Mouse (Mus musculus) liver, embryonic 11.5 days (tissue): ENCODE measurements around the gene Gm10972. TPM values are rescaled to one million over a fixed set of nuclear protein-coding genes. Genes with fewer than 3 reads are reported as not detected.
"Not testable (repeated sequence)": the region's sequence is repeated elsewhere in the genome, so short reads cannot be mapped to it uniquely, and the experiment has no call there.

Experiments
- ATAC-seq: fragments of 200-750 bp; cut with Nextera tagmentation; replicated peaks from 2 replicates; pipeline ENCODE4 v1.8.0; 2017; ENCODE audit warnings: moderate number of reproducible peaks, mild to moderate bottlenecking, moderate TSS enrichment, moderate library complexity; ENCODE audit not compliant: low FRiP score
- DNase-seq: peaks from one replicate; pipeline ENCODE4 v3.0.0-alpha.2; 2017; ENCODE audit warnings: low spot score
- H3K27ac ChIP-seq: fragments of 300-500 bp; sonication (generic); 2 replicates; pipeline ENCODE4 v1.5.1; 2014; ENCODE audit warnings: mild to moderate bottlenecking, low read depth, low read length, control low read depth
- H3K27me3 ChIP-seq: fragments of 300-500 bp; sonication (generic); replicated peaks from 2 replicates; pipeline ENCODE4 v1.6.1; 2014; ENCODE audit warnings: low read length, mixed read lengths; ENCODE audit not compliant: control insufficient read depth, insufficient read depth
- H3K36me3 ChIP-seq: fragments of 300-500 bp; sonication (generic); 2 replicates; pipeline ENCODE4 v1.6.1; 2014; ENCODE audit warnings: mild to moderate bottlenecking, low read length, moderate library complexity, mixed read lengths; ENCODE audit not compliant: control insufficient read depth, insufficient read depth
- H3K4me1 ChIP-seq: fragments of 300-500 bp; sonication (generic); replicated peaks from 2 replicates; pipeline ENCODE4 v1.6.1; 2014; ENCODE audit warnings: low read length, mixed read lengths; ENCODE audit not compliant: control insufficient read depth, insufficient read depth
- H3K4me2 ChIP-seq: fragments of 300-500 bp; sonication (generic); 2 replicates; pipeline ENCODE4 v1.6.1; 2014; ENCODE audit warnings: mild to moderate bottlenecking, control low read depth, moderate library complexity
- H3K4me3 ChIP-seq: fragments of 300-500 bp; sonication (generic); 2 replicates; pipeline ENCODE4 v1.5.1; 2014; ENCODE audit warnings: low read depth, low read length, control low read depth
- H3K9ac ChIP-seq: fragments of 300-500 bp; sonication (generic); 2 replicates; pipeline ENCODE4 v1.6.1; 2014; ENCODE audit warnings: low read depth, low read length, control low read depth
- H3K9me3 ChIP-seq: fragments of 300-500 bp; sonication (generic); 2 replicates; pipeline ENCODE4 v1.6.1; 2016; ENCODE audit warnings: low read length, inconsistent platforms, mixed read lengths; ENCODE audit not compliant: control insufficient read depth
- WGBS: fragments of 180-500 bp; shearing (Covaris S2); extraction: QIAGEN DNeasy Blood & Tissue Kit; methylation state at CpG from one replicate; pipeline ENCODE4 v1.1.7; 2014; 5-methylcytosine and 5-hydroxymethylcytosine counted together
- polyA plus RNA-seq: library from polyadenylated mRNA; unstranded; fragments of >200 nt; fragmentation: Nextera tagmentation; extraction: Ambion mirVana; gene quantifications from 2 replicates; pipeline ENCODE4 v1.2.1, GENCODE M21; 2014

The Gm10972 gene
- polyA plus RNA-seq, 1 experiment from 2014 or later: not detected

- DNase-seq (no peak), ATAC-seq (no peak)
- Histone ChIP-seq H3K9me3 (no peaks in the 10 kb centered on the region), H3K27ac (no peak overlapping the region), H3K4me3 (no peak overlapping the region), H3K4me1 (peaks cover 13% of the 10 kb centered on the region), H3K36me3 (no peaks in the 10 kb centered on the region), H3K4me2 (no peak overlapping the region), H3K9ac (no peak overlapping the region), H3K27me3 (no peaks in the 10 kb centered on the region)
Measured at GRCm38 (mm10) chr3:94690616-94691247, 47.8 kb downstream of the Gm10972 start.

- not testable (repeated sequence) for H3K27me3 ChIP-seq, H3K9ac ChIP-seq, ATAC-seq, H3K4me2 ChIP-seq, H3K4me3 ChIP-seq, H3K36me3 ChIP-seq, H3K9me3 ChIP-seq, H3K27ac ChIP-seq, DNase-seq
- 83% methylated on average over 4 of the region's 4 CpGs for WGBS
- peaks cover 13% of the 10 kb centered on the region for H3K4me1 ChIP-seq
Measured at GRCm38 (mm10) chr3:94691694-94692093, 48.8 kb downstream of the Gm10972 start.

Other genes with a start within 250 kb of the Gm10972 start
- 0.05 TPM in 1 of 2 replicates, not detected in the other for gene Lingo4, start 244.6 kb upstream of the Gm10972 start, polyA plus RNA-seq
- 10.4 and 11.4 TPM in 2 replicates for gene Tdrkh, start 229.8 kb upstream of the Gm10972 start, polyA plus RNA-seq
- gene Mrpl9, start 199.8 kb upstream of the Gm10972 start, polyA plus RNA-seq: 84.9 and 87.3 TPM in 2 replicates
- 0.51 and 0.53 TPM in 2 replicates for gene Oaz3, start 199.2 kb upstream of the Gm10972 start, polyA plus RNA-seq
- 2.9 and 3.8 TPM in 2 replicates for gene Celf3, start 164.8 kb upstream of the Gm10972 start, polyA plus RNA-seq
- 0.53 TPM in 1 of 2 replicates, not detected in the other for gene Riiad1, start 162.8 kb upstream of the Gm10972 start, polyA plus RNA-seq
- gene Snx27, start 60.4 kb upstream of the Gm10972 start, polyA plus RNA-seq: 24.4 and 24.7 TPM in 2 replicates
- gene Tuft1, start 15.8 kb downstream of the Gm10972 start, polyA plus RNA-seq: 7.7 and 8.8 TPM in 2 replicates
- gene Selenbp2, start 50.4 kb downstream of the Gm10972 start, polyA plus RNA-seq: 1.7 and 2.6 TPM in 2 replicates
- gene Cgn, start 143.4 kb downstream of the Gm10972 start, polyA plus RNA-seq: 10.6 and 11.5 TPM in 2 replicates
- gene Pogz, start 194.5 kb downstream of the Gm10972 start, polyA plus RNA-seq: 12.2 and 12.7 TPM in 2 replicates
- gene Psmb4, start 243.8 kb downstream of the Gm10972 start, polyA plus RNA-seq: 342 and 349 TPM in 2 replicates